Mouse (Mus musculus): Measurements from ENCODE around the gene Zfp598.

The Zfp598 gene

GRCm38 (mm10) chr17:24722220-24722924 is 52.9 kb downstream of the Zfp598 start:
- no peak for DNase-seq

GRCm38 (mm10) chr17:24723122-24723880 is 53.8 kb downstream of the Zfp598 start:
- DNase-seq = no peak

GRCm38 (mm10) chr17:24723881-24724180 is 54.3 kb downstream of the Zfp598 start:
- no peak for DNase-seq

GRCm38 (mm10) chr17:24724184-24724583 is 54.7 kb downstream of the Zfp598 start, which contains the start of gene Ndufb10:
Ndufb10 (minus strand) TSS chr17:24724478.
- DNase-seq = peak; percentile 95 to 98

GRCm38 (mm10) chr17:24725637-24726390 is 56.3 kb downstream of the Zfp598 start:
- DNase-seq = no peak

- no peak for DNase-seq
Measured at GRCm38 (mm10) chr17:24727618-24728017, 58.1 kb downstream of the Zfp598 start, which contains the start of gene Rpl3l. Rpl3l (plus strand) TSS chr17:24727820.

- no peak for DNase-seq
Measured at GRCm38 (mm10) chr17:24728184-24728583, 58.7 kb downstream of the Zfp598 start.

- no peak for DNase-seq
Measured at GRCm38 (mm10) chr17:24729067-24729466, 59.6 kb downstream of the Zfp598 start.

- DNase-seq = no peak
Measured at GRCm38 (mm10) chr17:24730787-24731186, 61.3 kb downstream of the Zfp598 start.

Measured in kidney, adult 8-10 months (tissue).